Mouse (Mus musculus) erythroblast, embryonic 14.5 days (primary cell): ENCODE data around the gene Pi4k2a.

Experiments used
- GATA1 ChIP-seq: IDR thresholded peaks from 2 replicates; pipeline ENCODE4 v1.6.1; 2012; ENCODE audit warnings: low read length, inconsistent platforms, mixed read lengths
- TAL1 ChIP-seq: IDR thresholded peaks from 3 replicates; pipeline ENCODE4 v1.6.1; 2012; ENCODE audit warnings: low read length, inconsistent platforms, mixed read lengths

- TF ChIP-seq TAL1 (no peak), GATA1 (no peak)
Measured at GRCm38 (mm10) chr19:42079950-42080349, 10.3 kb upstream of the Pi4k2a start.
